Mouse (Mus musculus) liver, embryonic 14.5 days (tissue): Measurements from ENCODE around the gene Gm48551.

ENCODE experiments used
- CTCF ChIP-seq: IDR thresholded peaks from 2 replicates; pipeline ENCODE4 v1.5.1; 2016; ENCODE audit warnings: antibody characterized with exemption, low read depth, control low read depth
- EP300 ChIP-seq: IDR thresholded peaks from 2 replicates; pipeline ENCODE4 v1.6.1; 2016; ENCODE audit warnings: antibody characterized with exemption, low read depth

GRCm38 (mm10) chr10:81375322-81375721 is 8.9 kb upstream of the Gm48551 start:
- TF ChIP-seq CTCF (no peak), EP300 (no peak)
